Mouse (Mus musculus): ENCODE data around the gene Map3k10. TPM values are rescaled to one million over a fixed set of nuclear protein-coding genes. Genes with fewer than 3 reads are reported as not detected.

Gene Map3k10
- total and polyA plus RNA-seq, 3 experiments: 7.8 to 16.7 (median 8.2) TPM

DNA sequence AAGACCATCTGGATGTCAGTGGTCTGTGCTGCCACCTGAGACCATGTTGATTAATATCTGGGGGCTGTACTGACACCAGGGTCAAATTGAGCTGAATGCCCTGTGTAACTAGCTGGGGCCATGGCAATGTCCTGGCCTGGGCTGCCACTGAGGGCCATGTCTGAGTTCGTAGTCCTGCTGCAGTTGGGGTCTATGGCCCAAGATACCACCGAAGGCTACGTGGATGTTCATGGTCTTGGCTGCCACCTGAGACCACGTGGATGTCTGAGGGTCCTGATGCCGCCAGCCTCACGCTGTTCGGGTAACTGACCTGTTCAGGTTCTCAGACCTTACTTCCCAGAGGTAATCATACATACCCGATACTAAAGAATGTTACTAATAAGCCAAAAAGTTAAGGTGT, 47.6 kb upstream of the Map3k10 start:
- Histone ChIP-seq H3K9me3 (replicated peaks; ENCODE audit: low read length) (peaks cover 6% of the 10 kb centered on the region), H3K4me3 (replicated peaks in 1 of 3; ENCODE audit: low read depth in 2 of 3, low read length in 2 of 3, poor library complexity in 1 of 3) (no peak overlapping the region), H3K4me2 (ENCODE audit: insufficient read depth, low read depth, poor library complexity, severe bottlenecking) (no peak overlapping the region), H3K27ac (ENCODE audit: insufficient read depth, low read depth) (no peak overlapping the region), H3K9ac (ENCODE audit: insufficient read depth, low read depth) (no peak overlapping the region), H3K79me2 (replicated peaks; ENCODE audit: control insufficient read depth, extremely low read depth, insufficient read depth, poor library complexity, severe bottlenecking) (no peaks in the 10 kb centered on the region), H3K36me3 (replicated peaks in 1 of 2; ENCODE audit: control insufficient read depth in 1 of 2, insufficient read depth in 1 of 2, low read length in 1 of 2) (no peaks in the 10 kb centered on the region), H3K27me3 (replicated peaks) (no peaks in the 10 kb centered on the region), H3K4me1 (ENCODE audit: control insufficient read depth in 1 of 2, insufficient read depth in 2 of 2) (peaks cover 2% of the 10 kb centered on the region in 2 experiments; a peak in 3 of 4 replicates)
- TF ChIP-seq UBTF (IDR thresholded peaks at IDR 0.05; ENCODE audit: low read depth, low read length): no peak
- no peak for TF ChIP-seq SMC3 (IDR thresholded peaks at IDR 0.05; ENCODE audit: low read depth, low read length)
- no peak for TF ChIP-seq TCF12 (IDR thresholded peaks at IDR 0.05; ENCODE audit: low read depth, low read length)
- TF ChIP-seq TBP (conservative IDR thresholded peaks at IDR 0.05; ENCODE audit: low read depth, low read length): no peak
- TF ChIP-seq MEF2A (IDR thresholded peaks at IDR 0.05; ENCODE audit: borderline replicate concordance, low read depth, low read length): no peak
- TF ChIP-seq PAX5 (IDR thresholded peaks at IDR 0.05; ENCODE audit: low read length): no peak
- TF ChIP-seq ZMIZ1 (IDR thresholded peaks at IDR 0.05; ENCODE audit: low read depth, low read length): no peak
- TF ChIP-seq NRF1 (IDR thresholded peaks at IDR 0.05; ENCODE audit: low read depth, low read length): no peak
- TF ChIP-seq MAZ (IDR thresholded peaks at IDR 0.05; ENCODE audit: low read depth, low read length): no peak
- no peak for TF ChIP-seq CTCF (conservative IDR thresholded peaks at IDR 0.05 in 1 of 2, IDR thresholded peaks at IDR 0.05 in 1 of 2; ENCODE audit: low read depth in 2 of 2, low read length in 2 of 2)
- TF ChIP-seq GABPA (IDR thresholded peaks at IDR 0.05; ENCODE audit: insufficient replicate concordance, low read depth, low read length): no peak
- dilution Hi-C loops (cut with MboI; ENCODE audit: extremely low pct_ligation_motif_present, extremely low pct_unique_long_range_greater_than_20kb, low sequenced_read_pairs) (no loop called here), in situ Hi-C loops (cut with MboI; ENCODE audit: low pct_ligation_motif_present, low pct_unique_long_range_greater_than_20kb, low sequenced_read_pairs) (no loop called here)
- no peak for DNase-seq (ENCODE audit: extremely low read depth)

DNA sequence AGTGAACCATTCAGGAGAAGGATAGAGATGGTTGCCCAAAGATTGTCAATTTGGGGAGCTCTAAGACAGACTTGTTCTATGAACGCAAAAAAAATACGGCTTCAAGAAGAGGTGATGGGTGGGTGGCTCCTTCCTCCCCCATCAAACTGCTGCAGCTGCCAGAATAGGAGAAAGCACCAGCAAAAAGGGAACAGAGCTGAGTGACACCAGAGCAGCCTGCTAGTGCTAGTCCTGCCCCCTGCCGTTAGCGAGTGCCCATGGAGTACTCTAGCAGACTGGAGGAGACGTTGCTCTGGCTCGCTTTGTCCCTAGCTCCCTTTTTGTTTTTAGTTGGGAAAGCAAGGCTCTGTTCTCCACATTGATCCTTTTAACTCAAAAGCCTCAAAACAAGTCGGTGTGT, 36.0 kb upstream of the Map3k10 start:
- no peak overlapping the region for H3K4me3 ChIP-seq (replicated peaks in 1 of 3; ENCODE audit: low read depth in 2 of 3, low read length in 2 of 3, poor library complexity in 1 of 3)
- no peaks in the 10 kb centered on the region for H3K4me1 ChIP-seq (ENCODE audit: control insufficient read depth in 1 of 2, insufficient read depth in 2 of 2)
- dilution Hi-C loops (cut with MboI; ENCODE audit: extremely low pct_ligation_motif_present, extremely low pct_unique_long_range_greater_than_20kb, low sequenced_read_pairs) (no loop called here), in situ Hi-C loops (cut with MboI; ENCODE audit: low pct_ligation_motif_present, low pct_unique_long_range_greater_than_20kb, low sequenced_read_pairs) (no loop called here)
- H3K27ac ChIP-seq (ENCODE audit: insufficient read depth, low read depth): no peak overlapping the region
- DNase-seq (ENCODE audit: extremely low read depth): no peak
- no peak overlapping the region for H3K4me2 ChIP-seq (ENCODE audit: insufficient read depth, low read depth, poor library complexity, severe bottlenecking)
- no peaks in the 10 kb centered on the region for H3K79me2 ChIP-seq (replicated peaks; ENCODE audit: control insufficient read depth, extremely low read depth, insufficient read depth, poor library complexity, severe bottlenecking)
- TF ChIP-seq NELFE (IDR thresholded peaks at IDR 0.05; ENCODE audit: low read depth, low read length) (no peak), MAZ (IDR thresholded peaks at IDR 0.05; ENCODE audit: low read depth, low read length) (no peak), MAFK (IDR thresholded peaks at IDR 0.05; ENCODE audit: insufficient replicate concordance, low read length) (no peak), TBP (conservative IDR thresholded peaks at IDR 0.05; ENCODE audit: low read depth, low read length) (no peak), CTCF (conservative IDR thresholded peaks at IDR 0.05 in 1 of 2, IDR thresholded peaks at IDR 0.05 in 1 of 2; ENCODE audit: low read depth in 2 of 2, low read length in 2 of 2) (no peak), UBTF (IDR thresholded peaks at IDR 0.05; ENCODE audit: low read depth, low read length) (no peak), KAT2A (IDR thresholded peaks at IDR 0.05; ENCODE audit: insufficient replicate concordance, low read length) (no peak), POLR2A (IDR thresholded peaks at IDR 0.05; ENCODE audit: low read depth, low read length) (no peak), MXI1 (IDR thresholded peaks at IDR 0.05; ENCODE audit: low read depth, low read length) (no peak), RAD21 (IDR thresholded peaks at IDR 0.05; ENCODE audit: low read depth, low read length) (no peak), TCF12 (IDR thresholded peaks at IDR 0.05; ENCODE audit: low read depth, low read length) (no peak), ZC3H11A (IDR thresholded peaks at IDR 0.05; ENCODE audit: low read depth, low read length) (no peak), MAX (IDR thresholded peaks at IDR 0.05; ENCODE audit: low read length) (no peak), GABPA (IDR thresholded peaks at IDR 0.05; ENCODE audit: insufficient replicate concordance, low read depth, low read length) (no peak), POLR2AphosphoS2 (IDR thresholded peaks at IDR 0.05; ENCODE audit: low read depth, low read length) (no peak), CHD2 (IDR thresholded peaks at IDR 0.05; ENCODE audit: low read length) (no peak), ZMIZ1 (IDR thresholded peaks at IDR 0.05; ENCODE audit: low read depth, low read length) (no peak)
- no peaks in the 10 kb centered on the region for H3K27me3 ChIP-seq (replicated peaks)
- H3K36me3 ChIP-seq (replicated peaks in 1 of 2; ENCODE audit: control insufficient read depth in 1 of 2, insufficient read depth in 1 of 2, low read length in 1 of 2): no peaks in the 10 kb centered on the region
- peaks cover 10% of the 10 kb centered on the region for H3K9me3 ChIP-seq (replicated peaks; ENCODE audit: low read length)
- H3K9ac ChIP-seq (ENCODE audit: insufficient read depth, low read depth): no peak overlapping the region
